Mouse (Mus musculus) stomach, embryonic 16.5 days (tissue): ENCODE results near the gene Fchsd2. TPM values are rescaled to one million over a fixed set of nuclear protein-coding genes. Genes with fewer than 3 reads are reported as not detected.

Experiments
- ATAC-seq: fragments of 200-750 bp; cut with Nextera tagmentation; 2 replicates; pipeline ENCODE4 v1.8.0; 2017; ENCODE audit warnings: moderate number of reproducible peaks, moderate TSS enrichment; ENCODE audit not compliant: insufficient read depth, low FRiP score
- H3K27ac ChIP-seq: fragments of 300-500 bp; sonication (generic); 2 replicates; pipeline ENCODE4 v1.5.1; 2014; ENCODE audit warnings: low read length
- H3K27me3 ChIP-seq: fragments of 300-500 bp; sonication (generic); 2 replicates; pipeline ENCODE4 v1.6.1; 2014; ENCODE audit warnings: low read length, control low read depth, mixed read lengths; ENCODE audit not compliant: control insufficient read depth, insufficient read depth
- H3K36me3 ChIP-seq: fragments of 300-500 bp; sonication (generic); 2 replicates; pipeline ENCODE4 v1.6.1; 2014; ENCODE audit warnings: low read length; ENCODE audit not compliant: control insufficient read depth, insufficient read depth
- H3K4me1 ChIP-seq: fragments of 300-500 bp; sonication (generic); 2 replicates; pipeline ENCODE4 v1.6.1; 2014; ENCODE audit warnings: low read length, control low read depth, mixed read lengths; ENCODE audit not compliant: control insufficient read depth, insufficient read depth
- H3K4me2 ChIP-seq: fragments of 300-500 bp; sonication (generic); 2 replicates; pipeline ENCODE4 v1.6.1; 2014; ENCODE audit warnings: low read depth, low read length, mixed read lengths
- H3K4me3 ChIP-seq: fragments of 300-500 bp; sonication (generic); replicated peaks from 2 replicates; pipeline ENCODE4 v1.5.1; 2014; ENCODE audit warnings: mild to moderate bottlenecking, low read length
- H3K9ac ChIP-seq: fragments of 300-500 bp; sonication (generic); 2 replicates; pipeline ENCODE4 v1.6.1; 2014; ENCODE audit warnings: low read length
- H3K9me3 ChIP-seq: fragments of 300-500 bp; sonication (generic); replicated peaks from 2 replicates; pipeline ENCODE4 v1.6.1; 2016; ENCODE audit warnings: low read length, control low read depth; ENCODE audit not compliant: control insufficient read depth
- WGBS: fragments of 180-500 bp; shearing (Covaris S2); extraction: QIAGEN DNeasy Blood & Tissue Kit; methylation state at CpG from one replicate; pipeline ENCODE4 v1.1.7; 2014; 5-methylcytosine and 5-hydroxymethylcytosine counted together
- polyA plus RNA-seq: library from polyadenylated mRNA; unstranded; fragments of >200 nt; fragmentation: Nextera tagmentation; extraction: Ambion mirVana; gene quantifications from 2 replicates; pipeline ENCODE4 v1.2.1, GENCODE M21; 2015

Fchsd2 gene
- polyA plus RNA-seq, 1 experiment from 2014 or later: 20.0 TPM

DNA sequence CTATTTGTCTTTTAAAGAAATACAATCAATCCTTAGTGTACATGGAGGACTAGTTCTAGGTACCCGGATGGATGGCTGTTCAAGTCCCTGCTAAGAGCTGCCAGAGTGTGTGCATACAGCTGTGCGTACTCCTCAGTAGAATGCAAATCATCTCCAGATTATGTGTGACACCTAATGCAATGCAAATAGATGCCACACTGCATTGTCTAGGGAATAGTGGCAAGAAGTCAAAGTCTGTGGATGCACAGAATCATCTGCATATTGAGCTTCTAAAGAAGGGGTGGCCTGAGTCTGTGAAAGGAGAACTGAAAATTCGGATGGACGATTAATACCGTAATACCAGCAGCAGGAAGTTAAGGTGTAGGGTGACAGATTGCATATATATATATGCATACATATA lies 33.5 kb upstream of the Fchsd2 start:
- H3K4me3 ChIP-seq: no peak overlapping the region
- no peak overlapping the region for H3K9ac ChIP-seq
- H3K4me2 ChIP-seq: no peak overlapping the region
- 0 out of 2 replicates have a peak, but pooled peaks cover 3% of the 10 kb centered on the region for H3K4me1 ChIP-seq
- no peaks in the 10 kb centered on the region for H3K9me3 ChIP-seq
- WGBS: 86% methylated on average over 5 of the region's 5 CpGs
- no peaks in the 10 kb centered on the region for H3K27me3 ChIP-seq
- no peak for ATAC-seq
- H3K27ac ChIP-seq: no peak overlapping the region
- no peaks in the 10 kb centered on the region for H3K36me3 ChIP-seq

DNA sequence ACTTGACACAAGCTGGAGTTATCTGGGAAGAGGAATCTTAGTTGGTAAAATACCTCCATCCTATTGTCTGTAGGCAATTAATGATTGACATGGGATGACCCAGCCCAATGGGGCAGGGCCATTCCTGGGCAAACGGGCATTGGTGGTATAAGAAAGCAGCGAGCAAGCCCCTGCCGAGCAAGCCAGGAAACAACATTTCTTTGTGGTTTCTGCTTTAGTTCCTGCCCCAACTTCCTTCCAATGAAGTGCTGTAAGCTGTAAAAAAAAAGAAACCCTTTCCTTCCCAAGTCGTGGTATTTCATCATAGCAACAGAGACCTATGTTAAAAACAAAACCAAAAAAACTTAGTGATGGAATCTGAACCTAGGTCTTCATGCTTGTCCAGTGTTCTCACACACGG lies 32.2 kb upstream of the Fchsd2 start:
- H3K27ac ChIP-seq: no peak overlapping the region
- no peaks in the 10 kb centered on the region for H3K9me3 ChIP-seq
- 0 out of 2 replicates have a peak, but pooled peaks cover 3% of the 10 kb centered on the region for H3K4me1 ChIP-seq
- no peak overlapping the region for H3K9ac ChIP-seq
- no peak overlapping the region for H3K4me3 ChIP-seq
- no peak overlapping the region for H3K4me2 ChIP-seq
- H3K36me3 ChIP-seq: no peaks in the 10 kb centered on the region
- 70% methylated on average over 5 of the region's 5 CpGs for WGBS
- no peaks in the 10 kb centered on the region for H3K27me3 ChIP-seq
- no peak for ATAC-seq

DNA sequence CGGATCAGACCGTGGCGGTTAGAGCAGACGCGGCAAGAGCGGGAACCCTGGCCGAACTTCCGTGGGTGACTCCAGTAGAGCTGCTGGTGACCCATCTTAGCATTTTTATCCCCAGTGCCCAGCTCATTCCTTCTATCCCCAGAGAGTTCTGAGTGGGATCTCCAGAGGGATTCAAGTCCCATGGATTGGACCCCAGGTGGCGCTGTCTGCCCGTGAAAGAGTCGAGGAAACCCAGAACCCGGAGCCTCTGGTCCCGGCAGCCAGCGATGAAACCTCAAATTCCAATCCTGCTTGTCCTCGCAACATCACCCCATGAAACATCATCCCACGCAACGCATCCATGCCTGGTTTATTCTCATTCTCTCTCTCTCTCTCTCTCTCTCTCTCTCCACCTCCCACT lies 31.3 kb upstream of the Fchsd2 start:
- WGBS: 6% methylated on average over 17 of the region's 17 CpGs
- Histone ChIP-seq H3K27ac (no peak overlapping the region), H3K4me1 (peaks cover 3% of the 10 kb centered on the region; the same call in 1 of the 2 replicates), H3K36me3 (no peaks in the 10 kb centered on the region), H3K9me3 (no peaks in the 10 kb centered on the region), H3K9ac (0 out of 2 replicates have a peak overlapping the region, but pooled peaks have one; percentile 26), H3K4me2 (peak overlapping the region; percentile 38), H3K27me3 (no peaks in the 10 kb centered on the region), H3K4me3 (no peak overlapping the region)
- peak; percentile 51; the same call in 1 of the 2 replicates for ATAC-seq

DNA sequence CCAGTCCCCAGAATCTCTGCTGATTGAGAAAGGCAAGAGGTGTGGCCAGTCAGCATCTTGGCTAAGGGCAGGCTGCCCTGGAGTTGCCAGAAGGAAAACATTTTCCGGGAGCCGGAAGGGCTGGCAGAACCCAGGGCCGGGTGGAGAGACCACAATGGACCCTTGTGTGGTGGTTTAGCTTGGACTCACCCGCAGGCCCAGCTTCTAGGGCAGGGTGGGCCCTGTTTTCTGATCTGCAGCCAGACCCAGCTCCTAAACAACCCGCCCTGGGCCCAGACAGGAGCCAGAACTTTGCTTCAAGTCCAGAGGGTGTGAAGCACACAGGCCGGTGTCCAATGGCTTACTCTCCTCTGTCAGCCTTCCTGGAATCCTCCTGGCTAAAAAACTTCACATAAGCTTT lies 30.4 kb upstream of the Fchsd2 start:
- ATAC-seq: no peak
- H3K36me3 ChIP-seq: no peaks in the 10 kb centered on the region
- no peak overlapping the region for H3K4me3 ChIP-seq
- H3K27me3 ChIP-seq: no peaks in the 10 kb centered on the region
- peaks cover 3% of the 10 kb centered on the region; the same call in 1 of the 2 replicates for H3K4me1 ChIP-seq
- no peak overlapping the region for H3K27ac ChIP-seq
- 87% methylated on average over 6 of the region's 6 CpGs for WGBS
- no peak overlapping the region for H3K9ac ChIP-seq
- no peaks in the 10 kb centered on the region for H3K9me3 ChIP-seq
- no peak overlapping the region for H3K4me2 ChIP-seq

DNA sequence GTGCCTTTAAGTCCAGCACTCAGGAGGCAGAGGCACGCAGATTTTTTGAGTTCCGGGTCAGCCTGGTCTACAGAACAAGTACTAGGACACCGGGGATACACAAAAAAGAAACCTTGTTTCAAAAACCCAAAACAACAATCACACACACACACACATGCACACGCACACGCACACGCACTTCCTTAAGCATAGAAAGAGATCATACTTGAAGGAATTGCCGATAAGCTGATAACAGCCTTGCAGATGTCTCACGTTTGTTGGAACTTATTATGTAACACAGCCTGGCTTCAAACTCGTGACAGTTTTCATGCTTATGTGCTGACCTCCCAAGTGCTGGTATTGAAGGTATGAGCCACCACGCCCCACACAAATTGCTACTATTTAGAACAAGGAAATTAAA lies 29.1 kb upstream of the Fchsd2 start:
- no peak overlapping the region for H3K27ac ChIP-seq
- WGBS: 79% methylated on average over 10 of the region's 10 CpGs

DNA sequence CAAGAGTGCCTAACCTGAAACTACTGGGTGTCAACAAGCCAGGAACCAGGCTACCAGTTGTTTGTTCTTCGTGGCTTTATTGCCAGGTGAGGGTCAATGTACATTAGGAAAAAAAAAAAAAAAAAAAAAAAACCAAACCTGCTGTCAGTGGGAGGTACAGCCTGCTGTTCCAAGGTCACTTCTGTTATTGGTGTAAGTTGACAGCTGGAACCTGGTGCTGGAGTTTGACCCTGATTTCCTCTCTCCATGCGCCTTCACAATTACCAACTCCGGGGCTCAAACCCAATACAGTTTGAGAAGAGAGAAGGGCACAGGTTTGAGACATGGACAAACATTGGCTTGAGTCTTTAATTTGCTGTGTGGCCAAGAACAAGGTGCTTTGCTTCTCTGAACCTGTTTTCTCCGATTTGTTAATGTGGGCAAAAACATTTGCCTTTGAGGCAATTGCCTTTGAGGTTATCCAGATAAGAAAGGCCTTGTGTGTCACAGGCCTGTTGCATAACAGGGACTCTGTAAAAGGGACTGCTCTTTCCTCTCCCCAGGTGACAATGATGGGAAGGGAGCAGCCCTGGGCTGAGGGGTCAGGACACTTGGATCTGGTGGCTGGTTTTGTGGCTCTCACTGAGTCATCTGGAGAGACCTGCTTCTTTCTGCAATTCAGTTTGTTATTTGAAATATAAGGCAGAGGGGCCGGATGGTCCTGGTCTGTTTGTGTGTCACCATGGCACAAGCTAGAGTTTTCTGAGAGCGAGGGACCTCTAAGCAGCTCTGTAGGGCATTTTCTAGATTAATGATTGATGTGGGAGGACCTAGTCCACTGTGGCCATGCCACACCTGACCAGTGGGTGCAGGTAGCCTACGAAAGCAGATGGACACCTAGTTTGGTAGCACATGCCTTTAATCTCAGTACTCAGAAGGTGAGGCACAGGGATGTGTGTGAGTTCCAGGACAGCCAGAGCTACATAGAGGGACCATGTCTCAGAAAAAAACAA lies 27.7 kb upstream of the Fchsd2 start:
- Histone ChIP-seq H3K27ac (peak overlapping the region; percentile 30), H3K4me3 (no peak overlapping the region), H3K27me3 (no peaks in the 10 kb centered on the region), H3K9me3 (no peaks in the 10 kb centered on the region), H3K4me1 (peaks cover 3% of the 10 kb centered on the region; the same call in 1 of the 2 replicates), H3K36me3 (no peaks in the 10 kb centered on the region), H3K9ac (no peak overlapping the region), H3K4me2 (no peak overlapping the region)
- no peak for ATAC-seq
- WGBS: 77% methylated on average over 7 of the region's 7 CpGs

More for the DNA sequence above, 29.1 kb upstream of the Fchsd2 start:
- no peak overlapping the region for H3K4me3 ChIP-seq
- peaks cover 3% of the 10 kb centered on the region; the same call in 1 of the 2 replicates for H3K4me1 ChIP-seq
- no peaks in the 10 kb centered on the region for H3K36me3 ChIP-seq
- no peaks in the 10 kb centered on the region for H3K9me3 ChIP-seq
- no peak overlapping the region for H3K4me2 ChIP-seq
- H3K9ac ChIP-seq: no peak overlapping the region
- ATAC-seq: no peak
- no peaks in the 10 kb centered on the region for H3K27me3 ChIP-seq

DNA sequence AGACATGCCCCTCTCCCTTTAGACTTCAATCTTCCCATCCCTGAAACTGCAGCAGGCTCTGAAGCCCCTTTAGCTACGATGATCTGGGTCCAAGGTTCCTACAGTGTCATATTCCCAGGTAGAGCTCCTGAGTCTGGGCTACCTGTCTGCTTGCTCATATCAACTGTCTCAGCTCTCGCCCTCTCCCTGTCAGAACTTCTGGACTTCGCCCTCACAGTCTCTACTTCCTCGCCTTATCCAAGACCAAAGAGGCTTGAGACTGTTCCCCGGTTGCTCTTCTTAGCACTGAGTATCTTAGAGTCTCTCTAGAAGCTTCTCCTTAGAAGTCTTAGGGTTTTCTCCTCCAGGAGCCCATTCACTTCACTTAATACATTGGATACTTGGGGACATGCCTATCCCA lies 26.7 kb upstream of the Fchsd2 start:
- WGBS: 77% methylated on average over 5 of the region's 5 CpGs
- no peak overlapping the region for H3K9ac ChIP-seq

DNA sequence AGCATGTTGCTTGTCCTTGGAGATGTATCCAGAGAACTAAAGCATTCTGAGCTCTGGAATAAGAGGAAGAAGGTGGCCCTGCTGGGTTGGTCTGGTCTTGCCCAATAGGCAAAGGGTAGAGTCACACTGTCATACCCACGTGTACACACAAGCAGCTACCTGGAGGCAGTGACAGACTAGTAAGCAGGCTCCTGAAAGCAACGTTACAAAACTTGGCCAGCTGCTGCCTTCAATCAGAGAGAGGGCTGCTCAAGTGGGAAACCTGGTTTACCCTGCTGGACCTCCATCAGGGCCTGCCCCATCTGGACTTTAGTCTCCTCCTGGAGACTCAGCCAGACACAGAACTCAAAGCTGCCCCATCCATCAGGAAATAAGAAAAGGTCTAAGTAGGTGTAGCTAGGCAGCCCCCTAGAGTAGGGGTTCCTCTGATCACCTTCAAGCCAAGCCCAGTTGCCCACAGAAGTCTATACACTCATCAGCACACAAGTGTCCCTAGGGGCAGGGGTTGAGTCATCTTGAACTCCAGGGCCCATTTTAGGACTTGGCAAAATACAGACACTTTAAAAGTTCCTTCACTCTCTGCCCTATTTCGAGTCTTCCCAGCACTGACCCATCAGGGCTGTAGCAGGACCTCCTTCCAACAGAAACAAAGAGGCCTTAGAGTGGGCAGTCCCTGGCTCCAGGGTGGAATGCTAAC lies 25.9 kb upstream of the Fchsd2 start:
- Histone ChIP-seq H3K27ac (0 out of 2 replicates have a peak overlapping the region, but pooled peaks have one; percentile 13), H3K36me3 (no peaks in the 10 kb centered on the region), H3K27me3 (no peaks in the 10 kb centered on the region), H3K9ac (no peak overlapping the region), H3K4me2 (no peak overlapping the region), H3K4me3 (no peak overlapping the region), H3K4me1 (peaks cover 9% of the 10 kb centered on the region; the same call in 1 of the 2 replicates), H3K9me3 (no peaks in the 10 kb centered on the region)
- 50% methylated on average over 3 of the region's 3 CpGs for WGBS
- ATAC-seq: peak; percentile 51; the same call in 1 of the 2 replicates

More for the DNA sequence above, 26.7 kb upstream of the Fchsd2 start:
- peak overlapping the region; percentile 13; the same call in 1 of the 2 replicates for H3K27ac ChIP-seq
- H3K4me3 ChIP-seq: no peak overlapping the region
- peaks cover 8% of the 10 kb centered on the region; the same call in 1 of the 2 replicates for H3K4me1 ChIP-seq
- no peaks in the 10 kb centered on the region for H3K36me3 ChIP-seq
- no peaks in the 10 kb centered on the region for H3K9me3 ChIP-seq
- H3K27me3 ChIP-seq: no peaks in the 10 kb centered on the region
- no peak overlapping the region for H3K4me2 ChIP-seq
- ATAC-seq: no peak

DNA sequence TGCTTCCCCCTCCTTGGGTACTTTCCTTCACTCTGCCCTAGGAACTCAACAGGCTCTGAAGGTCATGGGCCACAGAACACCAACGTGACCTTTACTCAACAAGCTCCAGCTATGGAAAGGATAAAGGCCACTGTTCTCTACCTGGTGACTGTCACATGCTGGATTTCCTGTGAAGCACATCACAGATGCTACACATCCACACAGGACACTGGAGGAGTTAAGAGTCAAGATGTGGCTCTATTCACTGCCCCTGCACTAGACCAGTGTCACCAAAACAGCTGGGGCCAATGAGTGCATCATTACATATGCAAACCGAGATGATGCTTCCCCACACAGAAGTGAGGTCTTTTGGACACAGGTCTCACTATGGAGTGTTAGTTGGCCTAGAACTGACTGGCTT lies 25.1 kb upstream of the Fchsd2 start:
- no peak overlapping the region for H3K27ac ChIP-seq
- no peaks in the 10 kb centered on the region for H3K9me3 ChIP-seq
- no peak overlapping the region for H3K4me3 ChIP-seq
- peaks cover 10% of the 10 kb centered on the region for H3K4me1 ChIP-seq
- H3K36me3 ChIP-seq: no peaks in the 10 kb centered on the region
- no peak overlapping the region for H3K4me2 ChIP-seq
- no peak overlapping the region for H3K9ac ChIP-seq
- WGBS: 79% methylated on average over 2 of the region's 2 CpGs
- no peaks in the 10 kb centered on the region for H3K27me3 ChIP-seq
- ATAC-seq: no peak
